Mouse (Mus musculus) fibroblast of lung, adult 2 months (primary cell): ENCODE results near the gene Itm2b.

ENCODE experiments used
- DNase-seq: peaks from one replicate; pipeline ENCODE4 v3.0.0-alpha.2; 2011; ENCODE audit warnings: low read depth

Itm2b gene

GRCm38 (mm10) chr14:73323965-73324364 is 61.1 kb downstream of the Itm2b start:
- DNase-seq, result no peak

- DNase-seq, result no peak
These were observed 62.9 kb downstream of the Itm2b start for GRCm38 (mm10) chr14:73322142-73322541.

GRCm38 (mm10) chr14:73316933-73317332 is 68.2 kb downstream of the Itm2b start:
- DNase-seq, result no peak

GRCm38 (mm10) chr14:73313864-73314263 is 71.2 kb downstream of the Itm2b start:
- DNase-seq, result no peak

- no peak for DNase-seq
These were observed 71.7 kb downstream of the Itm2b start for GRCm38 (mm10) chr14:73313396-73313795.

- DNase-seq, result no peak
These were observed 72.2 kb downstream of the Itm2b start for GRCm38 (mm10) chr14:73312909-73313308.
